Mouse (Mus musculus): ENCODE measurements around the gene Smox. TPM values are rescaled to one million over a fixed set of nuclear protein-coding genes. Genes with fewer than 3 reads are reported as not detected.

Gene Smox
- polyA plus RNA-seq, 2 experiments = 37.9 to 68.8 TPM

DNA sequence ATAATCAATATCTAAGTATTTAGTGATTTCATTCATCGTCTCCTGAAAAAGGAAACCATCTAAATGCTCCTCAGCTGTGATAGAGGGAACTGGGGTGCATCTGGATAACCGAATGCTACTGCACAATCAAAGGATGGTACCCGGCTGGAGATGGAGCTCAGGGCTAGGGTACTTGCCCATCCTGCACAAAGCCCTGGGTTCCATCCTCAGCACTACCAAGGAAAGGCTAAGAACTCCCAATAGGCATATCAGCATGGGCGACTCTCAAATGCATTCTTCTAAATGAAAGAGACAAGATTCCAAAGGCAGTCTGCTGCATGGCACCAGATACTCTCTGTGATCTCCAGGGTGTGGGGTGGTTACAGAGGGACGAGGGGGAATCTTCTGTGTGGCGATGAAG, 13.4 kb upstream of the Smox start:
- no peak for DNase-seq (ENCODE audit: low spot score)

DNA sequence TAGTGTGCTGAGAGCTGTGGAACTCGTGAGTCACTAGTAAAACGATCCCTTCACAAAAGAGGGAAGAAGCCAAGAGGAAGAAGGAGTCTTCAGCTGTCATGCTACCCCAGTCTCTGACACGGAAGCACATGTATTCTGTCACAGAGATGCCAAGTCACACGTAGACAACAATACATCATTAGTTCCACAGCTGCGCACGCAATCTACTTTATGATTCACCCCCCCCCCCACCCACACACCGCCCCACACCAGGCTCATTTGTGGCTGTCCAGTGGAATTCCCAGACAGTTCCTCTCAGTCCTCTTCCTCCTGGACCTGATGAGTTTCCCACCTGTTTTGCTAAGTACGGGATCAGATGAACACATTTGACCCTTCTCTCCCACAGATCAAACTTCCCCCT, 12.9 kb upstream of the Smox start:
- no peak overlapping the region for H3K4me2 ChIP-seq (replicated peaks; ENCODE audit: low read depth, low read length, severe bottlenecking)
- WGBS = 66% methylated on average over 8 of the region's 8 CpGs

More for the DNA sequence above, 13.4 kb upstream of the Smox start:
- no peaks in the 10 kb centered on the region for H3K9me3 ChIP-seq (ENCODE audit: control insufficient read depth, low read length)
- WGBS = 82% methylated on average over 6 of the region's 6 CpGs
- H3K4me2 ChIP-seq (replicated peaks; ENCODE audit: low read depth, low read length, severe bottlenecking) = no peak overlapping the region
- TF ChIP-seq POLR2A (IDR thresholded peaks at IDR 0.05; ENCODE audit: borderline replicate concordance, extremely low read depth, insufficient read depth, insufficient read length) = no peak
- no peak overlapping the region for H3K9ac ChIP-seq (ENCODE audit: low read depth, low read length, severe bottlenecking)
- no peak for ATAC-seq (ENCODE audit: low FRiP score, low read depth)
- H3K27ac ChIP-seq (replicated peaks; ENCODE audit: low read depth, low read length) = no peak overlapping the region
- peaks cover 12% of the 10 kb centered on the region for H3K4me1 ChIP-seq (ENCODE audit: control insufficient read depth, insufficient read depth, low read length)
- no peaks in the 10 kb centered on the region for H3K27me3 ChIP-seq (ENCODE audit: control insufficient read depth, insufficient read depth, low read length)
- H3K36me3 ChIP-seq (ENCODE audit: control insufficient read depth, insufficient read depth, low read length) = no peaks in the 10 kb centered on the region
- no peak overlapping the region for H3K4me3 ChIP-seq (replicated peaks; ENCODE audit: low read length)

GRCm38 (mm10) chr2:131478916-131479315, 12.4 kb upstream of the Smox start:
- H3K4me2 ChIP-seq (replicated peaks; ENCODE audit: low read depth, low read length, severe bottlenecking) = no peak overlapping the region
- no peak overlapping the region for H3K4me3 ChIP-seq (replicated peaks; ENCODE audit: low read length)
- H3K27me3 ChIP-seq (ENCODE audit: control insufficient read depth, insufficient read depth, low read length) = no peaks in the 10 kb centered on the region
- no peak for TF ChIP-seq POLR2A (IDR thresholded peaks at IDR 0.05; ENCODE audit: borderline replicate concordance, extremely low read depth, insufficient read depth, insufficient read length)
- H3K27ac ChIP-seq (replicated peaks; ENCODE audit: low read depth, low read length) = no peak overlapping the region
- no peak for DNase-seq (ENCODE audit: low spot score)
- H3K36me3 ChIP-seq (ENCODE audit: control insufficient read depth, insufficient read depth, low read length) = no peaks in the 10 kb centered on the region
- no peak for ATAC-seq (ENCODE audit: low FRiP score, low read depth)
- WGBS = 91% methylated on average over 4 of the region's 4 CpGs
- no peaks in the 10 kb centered on the region for H3K9me3 ChIP-seq (ENCODE audit: control insufficient read depth, low read length)
- peaks cover 22% of the 10 kb centered on the region for H3K4me1 ChIP-seq (ENCODE audit: control insufficient read depth, insufficient read depth, low read length)
- H3K9ac ChIP-seq (ENCODE audit: low read depth, low read length, severe bottlenecking) = no peak overlapping the region

More for the DNA sequence above, 12.9 kb upstream of the Smox start:
- no peak for DNase-seq (ENCODE audit: low spot score)
- Histone ChIP-seq H3K36me3 (ENCODE audit: control insufficient read depth, insufficient read depth, low read length) (no peaks in the 10 kb centered on the region), H3K9me3 (ENCODE audit: control insufficient read depth, low read length) (no peaks in the 10 kb centered on the region), H3K27me3 (ENCODE audit: control insufficient read depth, insufficient read depth, low read length) (no peaks in the 10 kb centered on the region), H3K9ac (ENCODE audit: low read depth, low read length, severe bottlenecking) (no peak overlapping the region), H3K4me1 (ENCODE audit: control insufficient read depth, insufficient read depth, low read length) (peaks cover 16% of the 10 kb centered on the region), H3K4me3 (replicated peaks; ENCODE audit: low read length) (no peak overlapping the region), H3K27ac (replicated peaks; ENCODE audit: low read depth, low read length) (no peak overlapping the region)
- no peak for TF ChIP-seq POLR2A (IDR thresholded peaks at IDR 0.05; ENCODE audit: borderline replicate concordance, extremely low read depth, insufficient read depth, insufficient read length)
- peak; percentile 23; the same call in 1 of the 2 replicates for ATAC-seq (ENCODE audit: low FRiP score, low read depth)

- TF ChIP-seq POLR2A (IDR thresholded peaks at IDR 0.05; ENCODE audit: borderline replicate concordance, extremely low read depth, insufficient read depth, insufficient read length) = no peak
- no peak overlapping the region for H3K27ac ChIP-seq (replicated peaks; ENCODE audit: low read depth, low read length)
- no peak overlapping the region for H3K9ac ChIP-seq (ENCODE audit: low read depth, low read length, severe bottlenecking)
- 15% methylated on average over 1 of the region's 1 CpGs for WGBS
- no peaks in the 10 kb centered on the region for H3K9me3 ChIP-seq (ENCODE audit: control insufficient read depth, low read length)
- H3K4me2 ChIP-seq (replicated peaks; ENCODE audit: low read depth, low read length, severe bottlenecking) = no peak overlapping the region
- no peak overlapping the region for H3K4me3 ChIP-seq (replicated peaks; ENCODE audit: low read length)
- peaks cover 26% of the 10 kb centered on the region for H3K4me1 ChIP-seq (ENCODE audit: control insufficient read depth, insufficient read depth, low read length)
- ATAC-seq (ENCODE audit: low FRiP score, low read depth) (no peak), DNase-seq (ENCODE audit: low spot score) (peak; percentile 29)
- H3K36me3 ChIP-seq (ENCODE audit: control insufficient read depth, insufficient read depth, low read length) = no peaks in the 10 kb centered on the region
- H3K27me3 ChIP-seq (ENCODE audit: control insufficient read depth, insufficient read depth, low read length) = no peaks in the 10 kb centered on the region
These were observed 9.6 kb upstream of the Smox start for GRCm38 (mm10) chr2:131481733-131482132.

- Histone ChIP-seq H3K4me1 (ENCODE audit: control insufficient read depth, insufficient read depth, low read length) (peaks cover 26% of the 10 kb centered on the region), H3K36me3 (ENCODE audit: control insufficient read depth, insufficient read depth, low read length) (no peaks in the 10 kb centered on the region), H3K27ac (replicated peaks; ENCODE audit: low read depth, low read length) (peak overlapping the region; percentile 55), H3K4me2 (replicated peaks; ENCODE audit: low read depth, low read length, severe bottlenecking) (peak overlapping the region; percentile 7; the same call in 1 of the 2 replicates), H3K4me3 (replicated peaks; ENCODE audit: low read length) (no peak overlapping the region), H3K9ac (ENCODE audit: low read depth, low read length, severe bottlenecking) (no peak overlapping the region), H3K27me3 (ENCODE audit: control insufficient read depth, insufficient read depth, low read length) (no peaks in the 10 kb centered on the region), H3K9me3 (ENCODE audit: control insufficient read depth, low read length) (no peaks in the 10 kb centered on the region)
- DNase-seq (ENCODE audit: low spot score) = peak; percentile 66
- 18% methylated on average over 6 of the region's 6 CpGs for WGBS
- peak; percentile 68 for ATAC-seq (ENCODE audit: low FRiP score, low read depth)
- TF ChIP-seq POLR2A (IDR thresholded peaks at IDR 0.05; ENCODE audit: borderline replicate concordance, extremely low read depth, insufficient read depth, insufficient read length) = no peak
These were observed 8.8 kb upstream of the Smox start for GRCm38 (mm10) chr2:131482478-131482877.

DNA sequence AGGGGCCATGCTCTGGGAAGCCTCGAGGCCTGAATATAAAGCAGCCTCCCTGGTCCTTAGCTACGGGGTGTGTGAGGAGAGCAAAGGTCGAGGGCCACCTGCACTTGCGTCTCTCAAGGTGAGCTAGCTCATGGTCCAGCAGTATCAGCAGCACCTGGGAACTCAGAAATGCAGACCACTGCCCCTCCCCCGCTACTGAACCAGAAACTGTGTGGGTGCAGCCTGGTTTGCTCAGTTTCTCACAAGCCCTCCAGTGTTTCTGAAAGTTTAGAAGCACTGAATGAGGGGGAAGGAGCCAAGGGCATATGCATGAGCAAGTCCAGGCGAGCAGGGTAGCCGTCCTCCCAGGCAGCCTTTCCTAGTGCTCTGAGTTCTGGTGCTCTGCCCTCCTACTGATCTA, 7.7 kb upstream of the Smox start:
- Histone ChIP-seq H3K27ac (replicated peaks; ENCODE audit: low read depth, low read length) (0 out of 2 replicates have a peak overlapping the region, but pooled peaks have one; percentile 1), H3K9me3 (ENCODE audit: control insufficient read depth, low read length) (no peaks in the 10 kb centered on the region), H3K27me3 (ENCODE audit: control insufficient read depth, insufficient read depth, low read length) (no peaks in the 10 kb centered on the region), H3K4me3 (replicated peaks; ENCODE audit: low read length) (no peak overlapping the region), H3K4me2 (replicated peaks; ENCODE audit: low read depth, low read length, severe bottlenecking) (no peak overlapping the region), H3K9ac (ENCODE audit: low read depth, low read length, severe bottlenecking) (no peak overlapping the region), H3K4me1 (ENCODE audit: control insufficient read depth, insufficient read depth, low read length) (peaks cover 26% of the 10 kb centered on the region), H3K36me3 (ENCODE audit: control insufficient read depth, insufficient read depth, low read length) (no peaks in the 10 kb centered on the region)
- no peak for ATAC-seq (ENCODE audit: low FRiP score, low read depth)
- TF ChIP-seq POLR2A (IDR thresholded peaks at IDR 0.05; ENCODE audit: borderline replicate concordance, extremely low read depth, insufficient read depth, insufficient read length) = no peak
- DNase-seq (ENCODE audit: low spot score) = no peak
- 50% methylated on average over 7 of the region's 7 CpGs for WGBS
